Mouse (Mus musculus) C2C12 (cell line): ENCODE measurements around the gene Rtcb. TPM values are rescaled to one million over a fixed set of nuclear protein-coding genes. Genes with fewer than 3 reads are reported as not detected.
A peak's percentile ranks its signal among the peaks of the same experiment; 100 is the strongest.

Experiments
- H3K27me3 ChIP-seq: one replicate; pipeline ENCODE4 v1.6.1; 2011; ENCODE audit not compliant: control insufficient read depth, insufficient read depth, insufficient read length
- H3K36me3 ChIP-seq: one replicate; pipeline ENCODE4 v1.6.1; 2011; ENCODE audit not compliant: control insufficient read depth, insufficient read depth
- H3K4me3 ChIP-seq: one replicate; pipeline ENCODE4 v1.5.1; 2011; ENCODE audit warnings: mild to moderate bottlenecking, control low read depth; ENCODE audit not compliant: poor library complexity, insufficient read depth, severe bottlenecking
- H3K79me2 ChIP-seq: one replicate; pipeline ENCODE4 v1.6.1; 2011; ENCODE audit not compliant: control insufficient read depth, insufficient read depth
- H3K79me3 ChIP-seq: one replicate; pipeline ENCODE4 v1.6.1; 2011; ENCODE audit warnings: low read depth, control low read depth
- H3ac ChIP-seq: one replicate; pipeline ENCODE3; 2011; ENCODE audit warnings: low read depth; ENCODE audit not compliant: control insufficient read depth, insufficient read length
- CEBPB ChIP-seq: IDR thresholded peaks from one replicate; pipeline ENCODE4 v1.6.1; 2011; ENCODE audit warnings: low read depth, mild to moderate bottlenecking, control low read depth, moderate library complexity
- CTCF ChIP-seq: IDR thresholded peaks from one replicate; pipeline ENCODE4 v1.5.1; 2011; ENCODE audit not compliant: control insufficient read depth, insufficient read depth, insufficient read length
- FOSL1 ChIP-seq: IDR thresholded peaks from one replicate; pipeline ENCODE4 v1.8.0; 2011; ENCODE audit warnings: mild to moderate bottlenecking, low read length; ENCODE audit not compliant: poor library complexity, insufficient read depth, severe bottlenecking
- MAX ChIP-seq: IDR thresholded peaks from one replicate; pipeline ENCODE4 v1.6.1; 2011; ENCODE audit warnings: mild to moderate bottlenecking, control low read depth
- MYOD1 ChIP-seq: IDR thresholded peaks from one replicate; pipeline ENCODE4 v1.6.1; 2011; ENCODE audit warnings: low read depth; ENCODE audit not compliant: control insufficient read depth, insufficient read length
- MYOG ChIP-seq: IDR thresholded peaks from one replicate; pipeline ENCODE4 v1.6.1; 2011; ENCODE audit not compliant: control insufficient read depth, insufficient read length; ENCODE audit errors: extremely low read depth
- USF1 ChIP-seq: IDR thresholded peaks from one replicate; pipeline ENCODE4 v1.6.1; 2011; ENCODE audit warnings: low read depth, mild to moderate bottlenecking, control low read depth, moderate library complexity
- polyA plus RNA-seq: library from polyadenylated mRNA; unstranded; fragments of >200 nt; fragmentation: generic; extraction: Trizol; gene quantifications from one replicate; pipeline ENCODE4 v1.2.1, GENCODE M21; 2012; ENCODE audit warnings: missing spikeins

The Rtcb gene
- polyA plus RNA-seq, 1 experiment, result 155 TPM

GRCm38 (mm10) chr10:85968157-85968634 lies 10.6 kb upstream of the Rtcb start:
- TF ChIP-seq MYOD1, result no peak
- TF ChIP-seq CTCF, result peak; percentile 57
- no peak for TF ChIP-seq MAX
- TF ChIP-seq CEBPB, result no peak
- H3K79me2 ChIP-seq, result no peaks in the 10 kb centered on the region
- no peak overlapping the region for H3ac ChIP-seq
- no peak overlapping the region for H3K4me3 ChIP-seq
- no peaks in the 10 kb centered on the region for H3K79me3 ChIP-seq
- peaks cover 30% of the 10 kb centered on the region for H3K27me3 ChIP-seq
- no peaks in the 10 kb centered on the region for H3K36me3 ChIP-seq

GRCm38 (mm10) chr10:85967411-85968156 lies 10.0 kb upstream of the Rtcb start:
- H3K27me3 ChIP-seq, result peaks cover 26% of the 10 kb centered on the region
- H3K79me3 ChIP-seq, result no peaks in the 10 kb centered on the region
- TF ChIP-seq CTCF (no peak), FOSL1 (no peak), MYOG (no peak), USF1 (no peak), CEBPB (no peak), MYOD1 (no peak), MAX (no peak)
- no peak overlapping the region for H3ac ChIP-seq
- H3K4me3 ChIP-seq, result no peak overlapping the region
- H3K36me3 ChIP-seq, result no peaks in the 10 kb centered on the region
- H3K79me2 ChIP-seq, result no peaks in the 10 kb centered on the region

GRCm38 (mm10) chr10:85966476-85966875 lies 8.9 kb upstream of the Rtcb start:
- TF ChIP-seq MYOD1 (no peak), CTCF (no peak), FOSL1 (no peak), MAX (no peak), USF1 (no peak), MYOG (no peak), CEBPB (no peak)
- no peaks in the 10 kb centered on the region for H3K79me2 ChIP-seq

GRCm38 (mm10) chr10:85964316-85964715 lies 6.7 kb upstream of the Rtcb start:
- no peak for TF ChIP-seq FOSL1
- TF ChIP-seq MYOG, result no peak
- no peak for TF ChIP-seq USF1
- TF ChIP-seq MYOD1, result no peak

More at GRCm38 (mm10) chr10:85966476-85966875, 8.9 kb upstream of the Rtcb start:
- Histone ChIP-seq H3K36me3 (no peaks in the 10 kb centered on the region), H3K79me3 (no peaks in the 10 kb centered on the region), H3K27me3 (peaks cover 19% of the 10 kb centered on the region), H3K4me3 (no peak overlapping the region), H3ac (no peak overlapping the region)

GRCm38 (mm10) chr10:85962897-85963296 lies 5.3 kb upstream of the Rtcb start:
- Histone ChIP-seq H3ac (no peak overlapping the region), H3K4me3 (no peak overlapping the region), H3K79me3 (no peaks in the 10 kb centered on the region), H3K27me3 (peaks cover 22% of the 10 kb centered on the region), H3K36me3 (no peaks in the 10 kb centered on the region), H3K79me2 (no peaks in the 10 kb centered on the region)
- TF ChIP-seq CEBPB, result no peak
- TF ChIP-seq FOSL1, result no peak
- no peak for TF ChIP-seq MYOD1
- TF ChIP-seq MAX, result no peak

More at GRCm38 (mm10) chr10:85964316-85964715, 6.7 kb upstream of the Rtcb start:
- H3K36me3 ChIP-seq, result no peaks in the 10 kb centered on the region
- H3K4me3 ChIP-seq, result no peak overlapping the region
- H3ac ChIP-seq, result no peak overlapping the region
- H3K79me2 ChIP-seq, result no peaks in the 10 kb centered on the region
- H3K79me3 ChIP-seq, result no peaks in the 10 kb centered on the region
- H3K27me3 ChIP-seq, result peaks cover 22% of the 10 kb centered on the region

GRCm38 (mm10) chr10:85956871-85957419 lies 678 bp downstream of the Rtcb start:
- H3ac ChIP-seq, result peak overlapping the region; percentile 85
- peaks cover 54% of the 10 kb centered on the region for H3K79me2 ChIP-seq
- TF ChIP-seq MYOD1 (no peak), CTCF (no peak), USF1 (no peak), CEBPB (no peak), MAX (no peak)
- peaks cover 36% of the 10 kb centered on the region for H3K36me3 ChIP-seq
- peak overlapping the region; percentile 95 for H3K4me3 ChIP-seq
- peaks cover 8% of the 10 kb centered on the region for H3K27me3 ChIP-seq
- peaks cover 36% of the 10 kb centered on the region for H3K79me3 ChIP-seq
